Mouse (Mus musculus) Muller cell, postnatal 12 days (primary cell): ENCODE data around the gene Spata25.
"Not testable (repeated sequence)": the region's sequence is repeated elsewhere in the genome, so short reads cannot be mapped to it uniquely, and the experiment has no call there.

Source experiments
- DNase-seq: peaks from one replicate; pipeline ENCODE4 v3.0.0-alpha.2; 2015; ENCODE audit errors: inconsistent ontology term

Spata25 gene

GRCm38 (mm10) chr2:164828437-164828836 is at the start of gene Spata25:
Gene Spata25 (minus strand): TSS chr2:164828537.
- DNase-seq, result no peak

DNA sequence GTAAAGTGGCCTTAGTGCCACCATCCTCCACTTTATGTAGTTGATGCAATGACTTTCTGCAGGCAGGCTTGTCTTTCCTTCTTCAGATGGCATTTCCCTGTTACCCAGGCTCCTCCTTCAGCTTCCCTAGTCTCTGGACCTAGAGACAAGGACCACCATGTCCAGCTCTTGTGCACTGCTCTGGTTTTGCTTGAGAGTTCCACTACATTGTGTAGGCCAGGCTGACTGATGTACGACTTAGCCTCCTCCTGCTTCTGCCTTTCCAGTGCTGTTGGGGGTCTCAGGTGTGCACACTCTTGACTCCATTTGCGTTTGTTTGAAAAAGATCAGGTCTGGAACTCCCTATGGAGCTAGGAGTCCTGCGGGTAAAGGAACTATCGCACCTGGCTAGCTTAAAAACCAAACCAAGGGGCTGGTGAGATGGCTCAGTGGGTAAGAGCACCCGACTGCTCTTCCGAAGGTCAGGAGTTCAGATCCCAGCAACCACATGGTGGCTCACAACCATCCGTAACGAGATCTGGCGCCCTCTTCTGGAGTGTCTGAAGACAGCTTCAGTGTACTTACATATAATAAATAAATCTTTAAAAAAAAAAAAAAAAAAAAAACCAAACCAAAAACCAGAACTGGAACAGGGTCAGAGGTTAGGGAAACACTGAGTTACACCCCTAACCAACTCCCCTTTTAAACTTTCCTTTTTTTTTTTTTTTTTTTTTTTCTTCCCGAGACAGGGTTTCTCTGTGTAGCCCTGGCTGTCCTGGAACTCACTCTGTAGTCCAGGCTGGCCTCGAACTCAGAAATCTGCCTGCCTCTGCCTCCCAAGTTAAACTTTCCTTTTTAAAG is 49.3 kb upstream of the Spata25 start:
- not testable (repeated sequence) for DNase-seq

DNA sequence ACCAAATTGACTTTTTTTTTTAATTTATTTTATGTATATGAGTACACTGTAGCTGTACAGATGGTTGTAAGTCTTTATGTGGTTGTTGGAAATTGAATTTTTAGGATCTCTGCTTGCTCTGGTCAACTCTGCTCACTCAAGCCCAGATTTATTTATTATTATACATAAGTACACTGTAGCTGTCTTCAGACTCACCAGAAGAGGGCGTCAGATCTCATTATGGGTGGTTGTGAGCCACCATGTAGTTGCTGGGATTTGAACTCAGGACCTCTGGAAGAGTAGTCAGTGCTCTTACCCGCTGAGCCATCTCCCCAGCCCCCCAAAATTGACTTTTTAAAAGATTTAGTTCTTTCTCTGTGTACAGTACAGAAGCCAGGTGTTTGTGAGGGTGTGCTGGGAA is 47.3 kb upstream of the Spata25 start:
- not testable (repeated sequence) for DNase-seq

DNA sequence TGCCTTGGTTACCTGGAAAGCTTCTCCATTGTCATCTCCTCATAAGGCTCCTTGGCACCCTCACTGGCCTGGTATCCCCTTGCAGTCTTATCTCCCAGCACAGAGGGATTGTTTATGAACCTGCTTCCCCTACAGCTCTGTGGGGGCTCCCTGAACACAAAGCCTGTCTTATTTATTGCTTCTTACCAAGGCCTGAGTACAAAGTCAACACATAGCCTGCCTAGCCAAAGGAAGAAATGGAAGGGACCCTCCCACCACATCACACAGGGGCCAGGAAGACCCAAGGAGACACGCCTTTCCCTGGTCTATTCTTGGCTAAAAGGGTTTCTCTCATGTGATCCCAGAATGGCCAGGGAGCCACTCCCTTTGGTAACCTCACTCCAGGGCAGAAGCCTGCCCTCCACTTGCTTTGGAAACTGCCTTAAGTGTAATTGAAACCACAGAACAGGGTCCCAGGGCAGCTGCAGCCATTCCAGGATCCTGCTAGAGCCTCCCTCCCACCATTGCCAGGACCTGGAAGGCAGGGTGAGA is 46.0 kb upstream of the Spata25 start:
- no peak for DNase-seq

GRCm38 (mm10) chr2:164873621-164874020 is 45.3 kb upstream of the Spata25 start:
- no peak for DNase-seq

- no peak for DNase-seq
Measured at GRCm38 (mm10) chr2:164871602-164872303, 43.4 kb upstream of the Spata25 start.

GRCm38 (mm10) chr2:164868491-164868890 is 40.2 kb upstream of the Spata25 start:
- DNase-seq, result no peak

GRCm38 (mm10) chr2:164867566-164867965 is 39.2 kb upstream of the Spata25 start:
- no peak for DNase-seq

DNA sequence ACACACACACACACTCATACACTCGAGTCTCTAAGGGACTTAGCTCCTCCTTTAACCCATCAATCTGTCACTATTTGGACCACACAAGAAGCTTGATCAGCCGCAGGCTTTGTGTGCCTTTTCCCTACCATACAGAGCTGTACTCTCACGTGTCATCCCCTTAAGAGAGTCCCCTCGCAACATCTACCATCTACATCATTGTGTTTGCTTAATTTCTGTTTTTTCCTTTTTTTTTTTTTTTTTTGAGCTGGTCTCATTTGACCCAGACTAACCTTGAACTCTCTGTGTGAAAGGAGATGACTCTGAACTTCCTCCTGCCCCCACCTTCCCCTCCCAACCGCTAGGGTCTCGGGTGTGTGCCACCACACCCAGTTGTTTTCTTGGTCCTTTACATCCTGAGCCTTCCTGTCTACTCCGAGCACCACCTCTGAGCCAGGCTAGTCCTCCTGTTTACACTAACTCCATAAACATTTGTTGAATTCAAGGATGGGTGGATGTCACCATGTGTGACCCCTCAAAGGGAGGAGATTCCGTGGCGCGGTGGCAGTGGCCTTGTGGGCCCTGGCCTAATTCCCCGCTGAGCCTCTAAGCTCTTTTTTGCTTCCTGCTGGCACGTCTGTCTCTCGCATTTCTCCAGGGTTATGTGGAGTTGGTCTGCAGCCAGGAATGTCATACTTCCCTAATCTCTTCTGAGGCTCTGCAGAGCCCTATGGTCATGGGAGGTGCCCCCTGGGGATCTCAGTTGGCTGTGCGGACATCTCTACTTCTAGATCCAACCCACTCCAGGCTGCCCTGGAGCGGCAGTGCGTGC is 38.6 kb upstream of the Spata25 start:
- peak; percentile 50 for DNase-seq

- DNase-seq, result no peak
Measured at GRCm38 (mm10) chr2:164864593-164864992, 36.3 kb upstream of the Spata25 start.

GRCm38 (mm10) chr2:164863411-164863810 is 35.1 kb upstream of the Spata25 start:
- DNase-seq, result not testable (repeated sequence)

DNA sequence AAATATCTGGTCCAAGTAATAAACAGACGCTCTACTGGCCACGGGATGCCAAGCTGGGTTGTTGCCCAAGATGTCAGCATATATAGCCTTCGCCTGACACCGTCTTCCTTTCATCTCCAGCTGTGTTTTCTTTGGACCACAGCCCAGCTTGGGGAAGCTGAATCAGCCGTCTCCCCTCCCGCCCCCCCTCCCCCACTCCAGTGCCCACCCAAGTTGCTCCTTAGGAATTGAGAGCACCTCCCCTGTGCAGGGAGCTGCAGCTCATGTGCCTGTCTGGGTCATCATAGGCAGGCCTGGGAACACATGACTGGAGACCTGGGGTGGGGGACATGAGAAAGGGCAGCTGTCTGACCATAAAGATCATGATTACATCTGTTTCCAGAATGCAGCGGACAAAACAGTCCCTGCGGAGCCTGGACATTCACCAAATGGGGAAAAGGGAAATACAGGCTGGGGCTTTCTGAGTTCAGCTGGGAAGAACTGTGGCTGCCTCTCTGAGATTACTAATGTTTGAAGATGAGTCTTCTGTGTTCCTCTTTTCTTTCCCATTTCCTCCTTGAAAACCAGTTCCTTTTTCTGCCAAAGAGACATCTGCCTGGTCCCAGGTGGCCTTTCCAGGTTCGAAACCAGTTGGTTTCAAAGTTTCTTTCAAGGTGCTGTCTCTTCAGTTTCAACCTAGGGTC is 34.0 kb upstream of the Spata25 start:
- DNase-seq, result peak; percentile 53

GRCm38 (mm10) chr2:164861094-164861493 is 32.8 kb upstream of the Spata25 start:
- no peak for DNase-seq

DNA sequence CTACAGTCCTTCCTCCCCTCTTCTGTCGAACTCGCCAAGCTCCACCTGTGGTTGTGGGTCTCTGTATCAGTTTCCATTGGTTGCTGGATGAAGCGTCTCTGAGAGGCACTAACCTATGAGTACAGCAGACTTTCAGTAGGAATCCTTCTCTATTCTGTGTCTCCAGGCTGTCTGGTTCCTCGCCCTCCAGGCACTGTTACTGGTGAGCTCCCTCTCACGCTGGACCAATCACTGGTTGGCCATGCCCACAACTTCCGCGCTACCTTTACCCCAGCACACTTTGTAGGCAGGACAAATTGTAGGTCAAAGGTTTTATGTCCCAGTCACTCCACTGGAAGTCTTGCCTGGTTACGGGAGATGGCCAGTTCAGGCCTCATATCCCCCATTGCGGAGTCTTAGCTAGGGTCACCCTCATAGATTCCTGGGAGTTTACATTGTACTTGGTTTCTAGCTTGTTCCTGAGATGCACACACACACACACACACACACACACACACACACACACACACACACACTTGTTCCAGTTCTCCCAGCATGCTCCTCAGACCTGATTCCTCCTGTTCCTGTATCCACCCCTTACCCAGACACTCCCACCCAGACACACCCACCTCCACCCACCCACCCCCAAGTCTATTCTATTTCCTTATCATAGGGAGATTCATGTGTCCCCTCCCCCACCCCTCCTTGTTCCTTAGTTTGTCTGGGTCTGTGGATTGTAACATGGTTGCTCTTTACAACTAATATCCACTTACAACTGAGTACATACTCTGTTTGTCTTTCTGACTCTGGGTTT is 31.5 kb upstream of the Spata25 start:
- no peak for DNase-seq

DNA sequence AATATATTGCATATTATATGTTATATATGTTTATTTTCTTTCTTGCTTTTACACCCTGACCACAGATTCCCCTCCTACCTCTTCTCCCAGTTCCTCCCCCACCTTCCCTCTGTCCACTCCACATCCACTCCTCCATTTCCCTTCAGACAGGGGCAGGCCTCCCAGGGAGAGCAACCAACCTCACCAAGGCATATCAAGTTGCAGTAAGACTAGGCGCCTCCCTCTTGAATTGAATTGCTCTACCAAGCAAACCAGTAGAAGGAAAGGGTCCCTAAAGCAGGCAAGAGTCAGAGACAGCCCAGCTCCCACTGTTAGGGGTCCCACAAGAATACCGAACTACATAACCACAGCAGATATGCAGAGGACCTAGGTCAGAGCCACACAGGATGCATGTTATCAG is 30.8 kb upstream of the Spata25 start:
- DNase-seq, result no peak

DNA sequence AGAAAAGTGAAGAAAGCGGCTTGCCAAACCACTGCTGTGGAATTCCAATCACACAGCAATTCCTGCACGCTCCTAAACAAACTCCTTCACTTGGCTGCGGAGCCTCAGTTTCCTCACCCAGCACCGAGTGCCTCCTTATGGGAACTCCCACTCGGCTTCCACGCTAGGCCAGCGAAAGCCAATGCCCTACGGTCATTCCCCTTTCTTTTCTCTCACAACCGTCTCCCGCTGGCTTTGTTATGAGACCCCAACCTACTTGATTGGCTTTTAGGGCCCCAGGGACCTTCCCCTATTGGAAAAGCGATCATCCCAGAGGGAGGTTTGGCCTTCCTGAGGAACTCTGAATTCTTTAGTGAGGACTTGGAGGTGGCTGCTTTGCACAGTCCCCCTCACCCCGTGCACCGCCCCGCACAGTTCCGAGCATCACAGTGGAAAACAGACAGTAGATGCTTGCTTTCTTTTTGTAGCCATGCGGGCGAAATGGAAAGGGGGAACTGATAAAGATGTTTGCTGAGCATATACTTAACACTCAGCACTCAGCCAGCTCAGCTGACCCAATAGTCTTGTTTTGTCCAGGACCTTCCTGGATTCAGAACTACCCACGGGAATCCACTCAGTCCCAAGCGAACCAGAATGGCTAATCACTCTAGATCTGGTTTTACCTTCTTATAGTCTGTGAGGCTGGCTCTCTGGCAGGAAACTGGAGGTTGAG is 29.7 kb upstream of the Spata25 start:
- no peak for DNase-seq

GRCm38 (mm10) chr2:164857101-164857821 is 28.9 kb upstream of the Spata25 start, which contains the start of gene Pltp:
Gene Pltp (minus strand): TSS chr2:164857711.
- DNase-seq, result peak; percentile 89

- DNase-seq, result no peak
Measured at GRCm38 (mm10) chr2:164856309-164857100, 28.2 kb upstream of the Spata25 start.
